Mouse (Mus musculus): Measurements from ENCODE around the gene Zfp472. TPM values are rescaled to one million over a fixed set of nuclear protein-coding genes. Genes with fewer than 3 reads are reported as not detected.

Zfp472 gene
- polyA plus RNA-seq (2014; fragmentation: Nextera tagmentation; extraction: Ambion mirVana), result 13.4 TPM in 2 replicates

DNA sequence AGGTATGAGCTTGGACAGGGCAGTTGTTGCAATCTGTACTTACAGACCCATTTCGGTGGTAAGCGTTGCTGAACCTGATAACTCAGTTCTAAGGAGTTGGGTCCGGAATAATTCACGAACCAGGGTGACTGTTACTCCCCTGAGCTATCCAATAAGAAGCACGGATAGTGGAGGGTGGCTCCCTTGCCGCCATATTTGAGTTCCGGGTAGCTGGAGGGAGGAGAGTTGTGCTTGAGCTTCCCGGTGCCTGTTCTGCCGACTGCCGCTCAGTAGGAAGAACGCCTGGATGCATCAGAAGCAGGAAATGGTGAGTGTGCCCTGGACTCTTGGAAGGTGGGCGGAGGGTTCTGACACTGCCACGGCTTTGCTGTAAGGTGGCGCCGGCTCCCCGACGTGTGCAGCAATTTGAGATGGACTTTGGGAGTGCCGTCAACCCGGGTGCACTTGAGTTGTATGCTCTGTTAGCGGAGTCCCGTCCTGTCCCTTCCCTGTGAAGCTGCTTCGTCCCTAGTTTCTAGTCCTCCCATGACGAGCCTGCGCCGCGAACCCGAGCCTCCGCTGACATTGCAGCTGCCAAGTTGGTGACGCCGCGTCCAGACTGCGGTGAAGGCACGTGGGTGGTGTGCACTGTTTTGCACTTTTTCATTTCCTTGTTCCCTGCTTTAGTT is at the start of gene Zfp472:
Gene Zfp472 (plus strand): TSS at position 192 of the 668 bp plus-strand sequence.
- H3K9me3 ChIP-seq (ENCODE audit: control insufficient read depth, low read length), result no peaks in the 10 kb centered on the region
- ATAC-seq (ENCODE audit: low FRiP score) (peak; percentile 99), DNase-seq (ENCODE audit: low spot score) (peak; percentile 96)
- no peaks in the 10 kb centered on the region for H3K27me3 ChIP-seq (ENCODE audit: control insufficient read depth, insufficient read depth, low read length)
- H3K4me2 ChIP-seq (replicated peaks; ENCODE audit: low read depth, low read length), result peak within 1 kb of the TSS; percentile 75
- WGBS, result under 1% methylated on average over 33 of the region's 33 CpGs
- H3K4me1 ChIP-seq (replicated peaks; ENCODE audit: control insufficient read depth, insufficient read depth, low read length), result 0 out of 2 replicates have a peak, but pooled peaks cover 2% of the 10 kb centered on the region
- H3K4me3 ChIP-seq (ENCODE audit: low read depth, low read length), result peak within 1 kb of the TSS; percentile 88
- H3K9ac ChIP-seq (ENCODE audit: low read depth, low read length), result peak within 1 kb of the TSS; percentile 75
- H3K27ac ChIP-seq (ENCODE audit: low read depth, low read length), result peak within 1 kb of the TSS; percentile 71
- no peaks in the 10 kb centered on the region for H3K36me3 ChIP-seq (ENCODE audit: control insufficient read depth, insufficient read depth, low read length)

DNA sequence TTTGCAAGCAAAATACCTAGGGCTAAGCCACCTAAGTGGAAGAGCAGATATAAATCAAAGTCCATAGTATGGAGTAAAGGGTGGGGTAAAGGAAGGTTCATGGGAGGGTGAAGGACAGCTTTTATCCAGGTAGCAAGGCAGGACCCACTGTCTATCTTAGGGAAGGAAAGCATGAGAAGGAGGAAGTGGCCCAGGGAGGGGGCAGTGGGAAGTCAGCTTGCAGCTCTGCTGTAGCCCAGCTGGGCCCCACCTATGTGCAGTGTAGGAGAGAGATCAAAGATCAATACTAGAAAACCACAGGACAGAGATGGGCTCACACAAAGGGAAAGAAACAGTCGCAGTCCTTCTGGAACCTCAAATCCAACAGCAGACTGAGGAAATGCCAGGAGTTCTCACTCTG is 49.5 kb upstream of the Zfp472 start:
- Histone ChIP-seq H3K36me3 (ENCODE audit: control insufficient read depth, insufficient read depth, low read length) (no peaks in the 10 kb centered on the region), H3K4me3 (ENCODE audit: low read depth, low read length) (no peak overlapping the region), H3K27ac (ENCODE audit: low read depth, low read length) (no peak overlapping the region), H3K9me3 (ENCODE audit: control insufficient read depth, low read length) (no peaks in the 10 kb centered on the region), H3K4me2 (replicated peaks; ENCODE audit: low read depth, low read length) (no peak overlapping the region), H3K9ac (ENCODE audit: low read depth, low read length) (no peak overlapping the region), H3K4me1 (replicated peaks; ENCODE audit: control insufficient read depth, insufficient read depth, low read length) (no peaks in the 10 kb centered on the region), H3K27me3 (ENCODE audit: control insufficient read depth, insufficient read depth, low read length) (no peaks in the 10 kb centered on the region; the same call in 1 of the 2 replicates)
- DNase-seq (ENCODE audit: low spot score) (no peak), ATAC-seq (ENCODE audit: low FRiP score) (no peak)
- 64% methylated on average over 1 of the region's 1 CpGs for WGBS

GRCm38 (mm10) chr17:32917131-32917530 is 48.5 kb upstream of the Zfp472 start, which contains the start of gene Cyp4f14:
Cyp4f14 (minus strand) TSS chr17:32917342.
- Histone ChIP-seq H3K4me1 (replicated peaks; ENCODE audit: control insufficient read depth, insufficient read depth, low read length) (no peaks in the 10 kb centered on the region), H3K4me2 (replicated peaks; ENCODE audit: low read depth, low read length) (no peak within 1 kb of the TSS), H3K27me3 (ENCODE audit: control insufficient read depth, insufficient read depth, low read length) (no peaks in the 10 kb centered on the region), H3K9ac (ENCODE audit: low read depth, low read length) (no peak within 1 kb of the TSS), H3K9me3 (ENCODE audit: control insufficient read depth, low read length) (no peaks in the 10 kb centered on the region), H3K4me3 (ENCODE audit: low read depth, low read length) (no peak within 1 kb of the TSS), H3K36me3 (ENCODE audit: control insufficient read depth, insufficient read depth, low read length) (no peaks in the 10 kb centered on the region), H3K27ac (ENCODE audit: low read depth, low read length) (no peak within 1 kb of the TSS)
- ATAC-seq (ENCODE audit: low FRiP score) (no peak), DNase-seq (ENCODE audit: low spot score) (no peak)
- 70% methylated on average over 2 of the region's 2 CpGs for WGBS

DNA sequence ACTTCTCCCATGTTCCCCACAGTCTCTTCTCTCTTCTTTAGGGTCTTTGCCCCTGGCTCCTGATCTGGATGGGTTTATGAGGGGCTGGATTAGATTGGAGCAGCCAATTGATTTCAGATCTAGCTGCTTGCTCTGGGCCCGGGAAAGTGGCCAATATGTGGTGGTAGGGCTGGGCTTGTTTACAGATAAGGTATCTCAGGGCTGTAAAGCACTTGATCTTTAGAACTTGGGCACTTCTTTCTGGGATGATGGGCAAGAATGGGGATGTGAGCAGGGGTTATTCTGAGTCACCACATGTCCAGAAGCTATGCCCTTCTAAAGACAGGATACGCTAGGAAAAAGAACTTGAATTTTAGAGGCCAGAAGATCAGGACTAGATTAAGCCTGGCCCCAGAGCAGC is 46.5 kb upstream of the Zfp472 start:
- no peak overlapping the region for H3K27ac ChIP-seq (ENCODE audit: low read depth, low read length)
- H3K36me3 ChIP-seq (ENCODE audit: control insufficient read depth, insufficient read depth, low read length), result no peaks in the 10 kb centered on the region
- H3K27me3 ChIP-seq (ENCODE audit: control insufficient read depth, insufficient read depth, low read length), result no peaks in the 10 kb centered on the region
- no peaks in the 10 kb centered on the region for H3K9me3 ChIP-seq (ENCODE audit: control insufficient read depth, low read length)
- 94% methylated on average over 2 of the region's 2 CpGs for WGBS
- H3K4me3 ChIP-seq (ENCODE audit: low read depth, low read length), result no peak overlapping the region
- ATAC-seq (ENCODE audit: low FRiP score), result no peak
- no peak overlapping the region for H3K4me2 ChIP-seq (replicated peaks; ENCODE audit: low read depth, low read length)
- no peak overlapping the region for H3K9ac ChIP-seq (ENCODE audit: low read depth, low read length)
- DNase-seq (ENCODE audit: low spot score), result no peak
- no peaks in the 10 kb centered on the region for H3K4me1 ChIP-seq (replicated peaks; ENCODE audit: control insufficient read depth, insufficient read depth, low read length)

DNA sequence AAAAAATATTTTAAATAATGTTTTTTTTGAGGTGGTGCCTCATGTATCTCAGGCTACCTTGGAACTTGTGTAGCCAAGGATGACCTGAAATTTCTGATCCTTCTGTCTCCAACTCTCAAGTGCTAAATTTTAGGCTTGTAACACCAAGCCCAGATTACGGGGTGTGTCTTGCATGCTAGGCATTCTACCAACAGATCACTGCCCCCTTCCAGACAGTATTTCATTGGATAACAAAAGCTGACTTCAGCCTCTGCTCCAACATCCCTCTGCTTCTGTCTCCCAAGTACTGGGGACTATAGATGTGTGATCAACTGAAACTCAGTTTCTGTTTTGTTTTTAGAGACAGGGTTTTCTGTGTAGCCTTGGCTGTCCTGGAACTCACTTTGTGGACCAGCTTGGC is 41.9 kb upstream of the Zfp472 start:
- Histone ChIP-seq H3K9me3 (ENCODE audit: control insufficient read depth, low read length) (no peaks in the 10 kb centered on the region), H3K27me3 (ENCODE audit: control insufficient read depth, insufficient read depth, low read length) (no peaks in the 10 kb centered on the region), H3K4me3 (ENCODE audit: low read depth, low read length) (no peak overlapping the region), H3K27ac (ENCODE audit: low read depth, low read length) (no peak overlapping the region), H3K9ac (ENCODE audit: low read depth, low read length) (no peak overlapping the region), H3K36me3 (ENCODE audit: control insufficient read depth, insufficient read depth, low read length) (no peaks in the 10 kb centered on the region), H3K4me2 (replicated peaks; ENCODE audit: low read depth, low read length) (no peak overlapping the region), H3K4me1 (replicated peaks; ENCODE audit: control insufficient read depth, insufficient read depth, low read length) (no peaks in the 10 kb centered on the region)
- DNase-seq (ENCODE audit: low spot score) (no peak), ATAC-seq (ENCODE audit: low FRiP score) (no peak)
- WGBS, result 94% methylated on average over 1 of the region's 1 CpGs

GRCm38 (mm10) chr17:32924658-32925312 is 40.8 kb upstream of the Zfp472 start:
- peak; percentile 80 for DNase-seq (ENCODE audit: low spot score)
- no peaks in the 10 kb centered on the region for H3K9me3 ChIP-seq (ENCODE audit: control insufficient read depth, low read length)
- H3K36me3 ChIP-seq (ENCODE audit: control insufficient read depth, insufficient read depth, low read length), result no peaks in the 10 kb centered on the region
- H3K27ac ChIP-seq (ENCODE audit: low read depth, low read length), result peak overlapping the region; percentile 36; the same call in 1 of the 2 replicates
- no peaks in the 10 kb centered on the region for H3K4me1 ChIP-seq (replicated peaks; ENCODE audit: control insufficient read depth, insufficient read depth, low read length)
- H3K4me3 ChIP-seq (ENCODE audit: low read depth, low read length), result peak overlapping the region; percentile 45
- peak overlapping the region; percentile 77 for H3K4me2 ChIP-seq (replicated peaks; ENCODE audit: low read depth, low read length)
- ATAC-seq (ENCODE audit: low FRiP score), result peak; percentile 95
- no peaks in the 10 kb centered on the region for H3K27me3 ChIP-seq (ENCODE audit: control insufficient read depth, insufficient read depth, low read length)
- peak overlapping the region; percentile 84 for H3K9ac ChIP-seq (ENCODE audit: low read depth, low read length)
- WGBS, result 15% methylated on average over 32 of the region's 32 CpGs

- Histone ChIP-seq H3K9ac (ENCODE audit: low read depth, low read length) (no peak overlapping the region), H3K4me2 (replicated peaks; ENCODE audit: low read depth, low read length) (no peak overlapping the region), H3K27me3 (ENCODE audit: control insufficient read depth, insufficient read depth, low read length) (no peaks in the 10 kb centered on the region), H3K36me3 (ENCODE audit: control insufficient read depth, insufficient read depth, low read length) (no peaks in the 10 kb centered on the region), H3K4me3 (ENCODE audit: low read depth, low read length) (no peak overlapping the region), H3K9me3 (ENCODE audit: control insufficient read depth, low read length) (no peaks in the 10 kb centered on the region), H3K27ac (ENCODE audit: low read depth, low read length) (no peak overlapping the region), H3K4me1 (replicated peaks; ENCODE audit: control insufficient read depth, insufficient read depth, low read length) (no peaks in the 10 kb centered on the region)
- ATAC-seq (ENCODE audit: low FRiP score) (no peak), DNase-seq (ENCODE audit: low spot score) (no peak)
- 81% methylated on average over 5 of the region's 5 CpGs for WGBS
Observed at GRCm38 (mm10) chr17:32927803-32928202, 37.8 kb upstream of the Zfp472 start.

DNA sequence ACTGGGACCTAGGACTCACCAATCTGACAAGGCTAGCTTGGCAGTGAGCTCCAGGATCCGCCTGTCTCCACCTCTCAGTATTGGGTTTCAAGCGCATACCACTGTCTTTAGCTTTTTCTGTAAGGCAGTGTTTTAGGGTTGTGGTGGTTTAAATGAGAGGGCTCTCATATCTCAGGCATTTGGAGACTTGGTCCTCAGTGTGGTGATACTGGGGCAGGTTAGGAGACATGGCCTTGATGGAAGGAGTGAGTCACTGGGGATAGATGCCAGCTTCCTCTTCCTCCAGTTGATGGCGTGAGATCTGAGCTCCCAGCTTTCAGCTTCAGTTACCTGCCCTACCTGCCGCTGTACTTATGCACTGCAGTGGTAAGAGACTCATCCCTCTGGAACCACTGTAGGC is 25.8 kb upstream of the Zfp472 start:
- ATAC-seq (ENCODE audit: low FRiP score), result no peak
- H3K4me1 ChIP-seq (replicated peaks; ENCODE audit: control insufficient read depth, insufficient read depth, low read length), result no peaks in the 10 kb centered on the region
- H3K9ac ChIP-seq (ENCODE audit: low read depth, low read length), result no peak overlapping the region
- H3K27me3 ChIP-seq (ENCODE audit: control insufficient read depth, insufficient read depth, low read length), result no peaks in the 10 kb centered on the region
- WGBS, result 80% methylated on average over 4 of the region's 4 CpGs
- H3K4me2 ChIP-seq (replicated peaks; ENCODE audit: low read depth, low read length), result no peak overlapping the region
- no peaks in the 10 kb centered on the region for H3K9me3 ChIP-seq (ENCODE audit: control insufficient read depth, low read length)
- no peak overlapping the region for H3K4me3 ChIP-seq (ENCODE audit: low read depth, low read length)
- no peak for DNase-seq (ENCODE audit: low spot score)
- no peak overlapping the region for H3K27ac ChIP-seq (ENCODE audit: low read depth, low read length)
- no peaks in the 10 kb centered on the region for H3K36me3 ChIP-seq (ENCODE audit: control insufficient read depth, insufficient read depth, low read length)

GRCm38 (mm10) chr17:32943661-32944060 is 22.0 kb upstream of the Zfp472 start:
- Histone ChIP-seq H3K36me3 (ENCODE audit: control insufficient read depth, insufficient read depth, low read length) (no peaks in the 10 kb centered on the region), H3K4me2 (replicated peaks; ENCODE audit: low read depth, low read length) (no peak overlapping the region), H3K27ac (ENCODE audit: low read depth, low read length) (no peak overlapping the region), H3K4me1 (replicated peaks; ENCODE audit: control insufficient read depth, insufficient read depth, low read length) (no peaks in the 10 kb centered on the region), H3K9me3 (ENCODE audit: control insufficient read depth, low read length) (no peaks in the 10 kb centered on the region), H3K27me3 (ENCODE audit: control insufficient read depth, insufficient read depth, low read length) (no peaks in the 10 kb centered on the region), H3K4me3 (ENCODE audit: low read depth, low read length) (no peak overlapping the region), H3K9ac (ENCODE audit: low read depth, low read length) (no peak overlapping the region)
- 95% methylated on average over 3 of the region's 3 CpGs for WGBS
- DNase-seq (ENCODE audit: low spot score) (no peak), ATAC-seq (ENCODE audit: low FRiP score) (no peak)
